Mouse (Mus musculus): ENCODE data around the gene Ttyh3. TPM values are rescaled to one million over a fixed set of nuclear protein-coding genes. Genes with fewer than 3 reads are reported as not detected.

Gene Ttyh3
- total RNA-seq, 2 experiments from 2014 or later: 13.4 to 14.7 TPM

DNA sequence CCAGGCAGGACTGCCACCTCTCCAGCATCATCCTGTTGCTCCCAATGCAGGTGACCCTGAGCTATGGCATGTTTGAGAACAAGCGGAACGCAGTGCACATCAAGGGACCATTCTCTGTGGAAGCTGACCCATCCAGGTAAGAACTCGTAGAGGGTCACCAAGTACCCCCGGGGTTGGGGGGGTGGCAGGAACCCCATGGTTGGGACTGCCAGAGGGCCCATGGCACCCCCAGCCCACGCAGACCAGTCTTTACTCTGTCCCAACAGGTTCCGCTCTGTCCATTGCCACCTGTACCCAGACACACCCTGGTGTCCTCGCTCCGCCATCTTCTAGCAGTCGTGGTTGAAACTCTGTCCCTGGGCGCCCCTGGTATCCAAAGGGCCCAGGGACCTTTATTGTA lies 34.7 kb downstream of the Ttyh3 start:
- no peak for DNase-seq
- intact Hi-C loops (cut with DNase I): no loop called here

DNA sequence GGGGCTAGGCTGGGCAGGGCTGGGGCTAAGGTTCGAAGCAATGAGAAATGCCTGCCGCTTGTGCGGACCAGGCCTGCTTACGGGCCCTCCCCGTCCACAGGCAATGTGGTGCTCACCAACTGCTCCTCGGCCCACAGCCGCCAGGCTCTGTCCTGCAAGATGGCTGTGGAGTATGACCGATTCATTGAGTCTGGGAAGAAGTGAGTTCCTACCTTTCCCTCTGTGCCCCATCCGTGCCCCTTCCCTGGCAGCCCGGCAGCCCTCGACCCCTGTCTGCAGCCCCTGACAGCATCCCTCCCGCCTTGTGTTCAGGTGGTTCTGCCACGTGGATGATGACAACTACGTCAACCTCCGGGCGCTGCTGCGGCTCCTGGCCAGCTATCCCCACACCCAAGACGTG lies 36.6 kb downstream of the Ttyh3 start:
- intact Hi-C loops (cut with DNase I): no loop called here
- DNase-seq: no peak

DNA sequence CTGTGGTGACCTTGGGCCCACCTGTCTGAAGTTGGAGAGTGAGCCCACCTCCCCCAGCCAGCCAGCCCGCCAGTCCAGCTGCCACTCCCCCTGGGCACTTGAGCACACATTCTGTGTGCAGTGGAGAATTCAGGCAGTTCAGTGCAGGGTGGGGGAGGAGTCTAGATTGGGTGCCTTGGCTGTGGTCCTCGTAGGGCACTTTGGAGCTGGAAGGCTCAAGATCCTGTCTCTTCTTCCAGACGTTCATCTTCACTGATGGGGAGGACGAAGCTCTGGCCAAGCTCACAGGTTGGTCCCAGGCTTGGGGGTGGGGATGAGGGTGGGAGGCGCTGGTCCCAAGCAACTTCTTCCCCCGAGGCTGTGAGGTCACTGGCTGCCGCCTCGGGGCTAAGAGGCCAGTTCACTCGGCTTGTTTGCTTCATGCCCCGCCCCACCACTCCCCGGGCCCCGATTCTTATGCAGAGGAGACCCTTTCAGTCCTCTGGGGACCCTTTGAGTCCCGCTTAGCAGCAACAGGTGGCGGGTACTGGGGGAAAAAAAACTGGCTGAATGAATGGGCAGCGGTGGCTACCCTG lies 37.1 kb downstream of the Ttyh3 start:
- DNase-seq: no peak
- intact Hi-C loops (cut with DNase I): no loop called here

DNA sequence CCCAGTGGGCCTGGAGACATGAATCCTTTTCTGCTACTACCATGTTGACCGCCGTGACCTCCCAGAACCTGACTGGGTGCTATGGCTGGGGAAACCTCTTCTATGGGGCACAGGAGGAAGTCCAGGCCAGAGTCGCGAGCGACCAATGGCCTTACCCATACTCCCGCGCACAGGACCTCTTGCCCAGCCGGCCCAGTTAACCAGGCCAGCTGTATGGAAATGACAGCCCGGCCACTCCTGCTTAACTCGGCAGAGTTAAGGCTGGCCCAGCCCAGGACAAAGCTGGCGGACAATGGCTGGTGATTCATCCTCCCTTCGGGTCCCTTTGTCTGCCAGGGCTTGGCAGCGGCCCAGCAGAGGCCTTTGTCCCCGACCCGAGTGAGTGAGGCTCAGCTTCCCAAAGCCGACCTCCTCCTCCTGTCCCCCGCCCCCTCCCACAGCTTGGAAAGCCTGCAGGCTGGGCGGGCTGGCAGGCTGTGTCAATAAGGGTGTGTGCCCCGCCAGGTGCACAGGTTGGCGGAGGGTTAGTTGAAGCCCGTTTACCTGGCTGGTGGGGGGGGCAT lies 37.7 kb downstream of the Ttyh3 start:
- intact Hi-C loops (cut with DNase I): no loop called here
- peak; percentile 76 to 77 for DNase-seq

DNA sequence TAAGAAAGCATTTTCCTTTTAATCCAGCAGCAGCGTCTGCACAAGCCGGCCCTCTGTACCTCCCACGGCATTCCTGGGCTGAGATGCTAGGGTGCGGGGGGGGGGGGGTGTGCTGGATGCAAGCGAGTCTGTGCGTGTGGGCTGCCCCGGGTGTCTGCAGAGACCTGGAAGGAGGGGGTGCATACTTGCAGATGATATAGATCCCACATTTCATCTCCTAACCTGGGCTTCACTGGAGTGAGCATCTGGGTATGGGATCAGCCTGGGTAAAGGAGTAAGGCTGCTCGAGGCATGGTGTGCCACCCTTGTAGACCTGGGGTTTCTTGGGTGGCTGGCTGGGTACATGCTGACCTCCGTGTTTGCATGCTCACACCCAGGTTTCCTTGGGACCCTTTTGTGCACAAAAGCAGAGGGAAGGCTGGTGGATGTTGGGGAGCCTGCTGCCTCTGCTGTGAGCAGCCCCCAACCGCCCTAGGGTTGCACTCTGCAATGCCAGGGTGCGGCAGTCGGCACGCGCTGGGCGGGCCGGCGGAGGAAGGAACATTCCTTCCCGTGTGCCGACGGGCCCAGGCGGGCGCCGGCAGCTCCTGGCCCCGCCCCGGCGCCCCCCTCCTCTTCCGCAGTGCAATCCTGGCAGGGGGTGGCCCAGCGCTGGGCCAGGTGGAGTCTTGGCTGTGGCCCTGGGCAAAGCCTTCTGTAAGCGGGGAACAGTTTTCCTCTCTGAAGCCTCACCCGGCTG lies 38.4 kb downstream of the Ttyh3 start:
- intact Hi-C loops (cut with DNase I): no loop called here
- peak in 1 of 2 experiments; percentile 61 for DNase-seq

DNA sequence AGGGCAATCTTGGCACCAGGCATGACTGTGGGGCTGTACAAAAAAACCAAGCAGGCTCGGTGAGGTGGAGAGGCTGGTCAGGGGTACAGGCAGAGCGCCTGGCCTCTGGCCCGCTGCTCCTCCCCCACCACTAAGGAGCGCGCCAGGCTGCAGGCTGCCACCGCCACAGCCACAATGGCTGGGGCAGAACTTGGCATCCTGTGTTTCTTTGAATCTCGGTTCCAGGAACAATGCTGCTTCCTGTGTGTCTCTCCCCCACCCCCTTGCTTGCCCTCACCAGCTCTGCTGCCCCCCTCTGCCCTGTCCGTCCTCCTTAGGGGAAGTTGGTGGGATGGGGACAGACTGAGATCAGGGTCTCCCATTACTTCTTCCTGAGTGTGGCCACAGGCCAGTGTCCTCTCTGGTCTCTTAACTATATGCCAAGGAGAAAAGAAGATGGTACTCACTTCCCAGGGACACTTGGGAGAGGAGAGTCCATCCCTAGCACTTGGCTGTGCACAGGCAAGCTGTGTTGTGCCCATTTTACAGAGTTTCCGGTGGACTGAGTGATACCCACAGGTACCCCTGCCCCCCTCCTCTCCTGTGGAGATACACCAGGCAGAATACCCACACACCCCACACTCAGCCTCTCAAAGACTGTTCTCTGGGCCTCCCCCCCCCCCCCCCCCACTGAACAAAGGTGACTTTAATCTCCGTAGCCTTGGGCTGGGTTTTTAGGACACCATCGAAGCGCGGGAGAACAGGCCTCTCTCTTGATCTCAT lies 39.1 kb downstream of the Ttyh3 start:
- DNase-seq: peak in 1 of 2 experiments; percentile 52

DNA sequence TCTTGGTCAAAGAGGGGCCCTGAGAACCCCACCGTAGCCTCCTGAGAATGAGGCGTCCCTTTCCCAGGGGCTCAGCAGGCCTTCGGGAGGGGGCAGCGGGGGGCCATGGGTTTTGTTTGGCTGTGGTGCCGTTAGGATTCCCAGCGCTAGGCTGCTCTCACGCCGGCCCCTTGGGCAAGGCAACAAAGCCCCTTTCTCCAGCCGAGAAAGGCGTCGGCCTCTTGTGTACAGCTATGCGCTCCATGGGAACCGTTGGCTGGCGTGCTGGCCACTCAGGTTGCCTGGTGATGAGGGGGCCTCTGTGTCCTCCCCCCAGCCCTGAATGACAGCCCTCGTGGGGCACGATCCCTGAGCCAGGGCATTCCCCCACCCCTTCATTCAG lies 40.2 kb downstream of the Ttyh3 start:
- intact Hi-C loops (cut with DNase I): loop anchor here (2.0 kb wide), 1 partner anchor 40 kb away; no protein-coding TSS in a partner anchor
- DNase-seq: no peak

More for the DNA sequence above, 39.1 kb downstream of the Ttyh3 start:
- intact Hi-C loops (cut with DNase I): loop anchor here (2.0 kb wide), 1 partner anchor 41 kb away; no protein-coding TSS in a partner anchor

DNA sequence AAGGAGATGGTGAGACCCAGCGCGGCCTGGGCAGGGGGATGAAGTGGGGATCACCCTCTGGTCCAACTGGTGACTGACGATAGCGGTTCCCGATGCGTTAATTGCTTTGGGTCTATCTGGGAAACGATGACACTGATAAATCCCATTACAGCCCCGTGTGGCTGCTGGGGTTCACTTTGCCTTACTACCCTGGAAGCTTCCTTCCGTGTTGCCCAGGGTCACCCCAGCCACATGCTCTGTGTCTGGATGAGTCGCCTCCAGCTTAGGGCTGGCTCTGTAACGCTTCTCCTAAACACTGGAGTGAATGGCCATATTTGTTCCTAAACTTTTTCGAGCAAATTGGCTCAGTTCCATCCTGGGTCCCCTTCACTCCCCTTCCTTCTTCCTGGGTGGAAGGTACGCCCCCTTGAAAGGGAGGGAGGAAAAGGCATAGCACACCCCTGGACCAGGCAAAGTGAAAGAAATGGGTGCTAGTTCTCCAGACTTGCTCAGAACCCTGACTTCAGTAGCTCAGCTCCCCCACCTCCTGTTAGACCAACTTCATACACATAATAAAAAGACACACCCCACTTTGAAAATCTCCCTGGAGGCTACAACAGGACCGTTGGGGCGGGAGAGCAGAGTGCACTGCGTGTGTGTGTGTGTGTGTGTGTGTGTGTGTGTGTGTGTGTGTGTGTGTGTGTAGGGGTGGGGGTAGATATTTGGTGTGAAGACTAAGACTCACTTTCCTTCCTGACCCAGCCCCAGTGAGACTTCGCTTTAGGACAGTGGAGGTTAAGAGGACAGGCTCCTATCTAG lies 40.8 kb downstream of the Ttyh3 start:
- DNase-seq: peak in 1 of 2 experiments; percentile 57
- intact Hi-C loops (cut with DNase I): loop anchor here (2.0 kb wide), 1 partner anchor 39 kb away; no protein-coding TSS in a partner anchor

DNA sequence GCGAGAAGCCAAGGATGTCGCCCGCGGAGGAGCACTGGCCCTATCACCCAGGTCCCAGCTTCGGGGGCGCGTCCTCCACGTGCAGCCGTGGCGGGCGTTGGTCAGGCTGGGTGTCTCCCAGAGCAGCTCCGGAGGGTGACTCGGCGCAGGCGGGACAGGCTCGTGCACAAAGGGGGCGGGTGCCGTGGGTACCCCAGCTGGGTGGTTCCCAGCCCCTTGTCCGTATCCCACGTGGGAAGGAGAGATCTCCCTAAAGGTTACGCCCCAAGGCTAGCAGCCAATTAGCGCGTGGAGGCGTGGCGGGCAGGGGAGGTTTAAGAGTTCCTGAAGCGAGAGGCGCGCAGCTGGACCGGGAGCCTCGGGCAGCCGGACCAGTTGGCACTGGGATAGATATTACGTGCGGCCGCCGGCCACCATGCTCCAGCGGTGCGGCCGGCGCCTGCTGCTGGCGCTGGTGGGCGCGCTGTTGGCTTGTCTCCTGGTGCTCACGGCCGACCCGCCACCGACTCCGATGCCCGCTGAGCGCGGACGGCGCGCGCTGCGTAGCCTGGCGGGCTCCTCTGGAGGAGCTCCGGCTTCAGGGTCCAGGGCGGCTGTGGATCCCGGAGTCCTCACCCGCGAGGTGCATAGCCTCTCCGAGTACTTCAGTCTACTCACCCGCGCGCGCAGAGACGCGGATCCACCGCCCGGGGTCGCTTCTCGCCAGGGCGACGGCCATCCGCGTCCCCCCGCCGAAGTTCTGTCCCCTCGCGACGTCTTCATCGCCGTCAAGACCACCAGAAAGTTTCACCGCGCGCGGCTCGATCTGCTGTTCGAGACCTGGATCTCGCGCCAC lies 41.6 kb downstream of the Ttyh3 start, which contains the start of gene Lfng:
TSS of gene Lfng (plus strand) at position 320 of the 835 bp plus-strand sequence.
- DNase-seq: peak; percentile 92
- intact Hi-C loops (cut with DNase I): no loop called here

DNA sequence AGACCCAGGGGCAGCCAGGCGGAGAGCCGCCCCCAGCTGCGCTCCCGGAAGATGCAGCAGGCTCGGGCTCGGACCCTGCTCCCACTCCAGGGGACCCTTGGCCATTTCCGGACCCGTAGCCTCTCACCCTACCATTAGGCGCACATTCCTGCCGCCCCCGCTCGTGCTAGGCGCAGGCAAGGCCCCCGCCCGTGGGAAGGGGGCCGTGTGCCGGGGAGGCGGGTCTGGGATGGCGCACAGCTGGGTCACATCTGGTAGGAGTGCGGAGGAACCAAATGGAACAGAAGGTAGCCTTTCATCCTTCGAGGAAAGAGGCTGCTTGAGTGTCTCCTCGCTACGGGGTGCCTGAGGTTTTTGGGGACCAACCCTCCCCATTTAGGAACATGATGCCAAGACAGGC lies 42.4 kb downstream of the Ttyh3 start:
- intact Hi-C loops (cut with DNase I): no loop called here
- no peak for DNase-seq

DNA sequence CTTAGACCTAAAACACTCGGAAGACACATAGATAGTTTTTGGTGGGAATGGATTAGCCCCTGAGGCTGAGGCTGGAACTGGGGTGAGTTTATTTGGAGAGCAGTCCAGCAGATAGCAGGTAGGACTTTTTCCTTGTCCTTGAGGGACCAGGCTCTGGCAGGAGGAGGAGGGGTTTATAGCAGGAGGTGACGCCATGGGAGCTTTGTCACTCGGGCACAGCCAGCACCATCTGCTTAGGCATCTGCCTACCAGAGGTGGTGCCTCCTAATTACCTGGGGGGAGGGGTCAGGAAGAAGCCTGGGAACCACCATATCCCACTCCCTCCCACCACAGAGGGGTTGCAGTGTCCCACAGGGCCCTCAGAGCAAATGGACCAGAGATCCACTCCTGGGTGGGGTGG lies 43.6 kb downstream of the Ttyh3 start:
- intact Hi-C loops (cut with DNase I): no loop called here
- no peak for DNase-seq

DNA sequence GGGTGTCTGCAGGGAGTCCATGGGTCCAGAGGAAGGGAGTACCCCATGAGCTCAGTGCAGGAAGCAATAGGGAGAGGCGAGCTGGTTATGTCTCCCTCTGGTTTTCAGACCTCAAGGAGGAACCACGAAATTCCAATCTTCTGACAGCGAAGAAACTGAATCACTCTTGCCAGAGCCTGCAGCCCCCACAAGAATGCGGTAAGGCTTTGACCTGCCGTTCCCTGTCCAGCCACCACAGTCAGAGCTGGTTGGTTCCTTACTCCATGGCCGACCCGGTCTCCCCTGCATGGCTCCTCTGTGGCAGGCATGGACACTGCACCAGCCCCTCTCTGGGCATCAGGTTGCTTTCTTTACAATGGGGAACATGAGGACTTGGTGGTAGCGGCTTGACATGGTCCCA lies 44.4 kb downstream of the Ttyh3 start:
- intact Hi-C loops (cut with DNase I): no loop called here
- no peak for DNase-seq

DNA sequence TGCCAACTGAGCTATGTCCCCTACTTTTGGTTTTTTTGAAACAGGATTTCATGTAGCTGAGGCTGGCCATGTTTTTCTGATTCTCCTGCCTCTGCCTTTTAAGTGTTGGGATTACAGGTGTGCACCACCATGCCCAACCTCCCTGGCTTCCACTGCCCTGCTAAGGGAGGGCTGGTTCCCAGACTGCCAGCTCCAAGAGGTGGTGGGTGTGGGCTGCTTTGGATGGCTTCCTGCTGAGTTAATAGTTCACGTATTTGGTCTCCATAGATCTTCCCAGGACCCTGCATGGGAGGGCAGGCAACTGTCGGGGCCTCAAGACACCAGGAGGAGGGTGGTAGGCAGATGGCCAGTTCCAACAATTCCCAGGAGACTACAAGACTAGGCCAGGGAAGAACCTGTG lies 46.3 kb downstream of the Ttyh3 start:
- intact Hi-C loops (cut with DNase I): no loop called here
- DNase-seq: no peak

DNA sequence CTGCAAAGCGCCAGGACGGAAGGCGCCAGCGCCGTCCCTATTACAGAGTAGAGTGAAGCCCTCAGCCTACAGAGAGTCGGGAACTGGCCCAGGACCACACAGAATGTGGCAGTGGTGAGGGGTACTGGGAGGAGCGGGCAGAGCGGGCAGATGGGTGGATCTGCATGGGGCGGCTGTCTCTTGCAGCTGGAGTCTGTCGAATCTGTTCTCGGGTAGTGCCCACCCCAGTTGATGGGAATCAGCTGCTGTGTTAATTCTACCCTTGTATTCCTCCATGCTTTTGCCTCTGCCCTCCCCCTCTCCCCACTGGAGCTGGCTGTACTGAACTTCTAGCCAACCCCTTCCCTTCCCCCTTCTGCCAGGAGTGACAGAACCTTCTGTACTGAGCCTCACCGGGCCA lies 47.1 kb downstream of the Ttyh3 start:
- intact Hi-C loops (cut with DNase I): no loop called here
- DNase-seq: no peak

DNA sequence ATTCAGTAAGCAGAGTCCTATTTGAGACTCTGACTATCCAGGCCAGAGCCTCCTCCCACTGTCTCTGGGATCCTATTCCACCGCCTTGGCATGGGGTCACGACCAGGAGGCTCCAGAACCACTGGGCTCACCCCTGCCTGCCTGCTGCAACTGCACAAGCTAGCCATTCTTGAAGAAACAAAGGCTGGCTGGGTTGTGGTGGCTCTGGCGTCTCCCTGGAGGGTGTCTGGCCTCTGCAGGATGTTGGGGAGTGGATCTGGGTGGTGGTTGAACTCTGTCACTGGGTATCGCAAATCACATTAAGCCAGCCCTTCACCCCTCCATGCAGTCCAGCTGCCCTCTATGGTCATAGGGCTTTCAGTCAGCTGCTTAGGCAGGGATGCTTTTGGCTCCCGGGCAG lies 48.9 kb downstream of the Ttyh3 start:
- DNase-seq: no peak
- intact Hi-C loops (cut with DNase I): no loop called here

DNA sequence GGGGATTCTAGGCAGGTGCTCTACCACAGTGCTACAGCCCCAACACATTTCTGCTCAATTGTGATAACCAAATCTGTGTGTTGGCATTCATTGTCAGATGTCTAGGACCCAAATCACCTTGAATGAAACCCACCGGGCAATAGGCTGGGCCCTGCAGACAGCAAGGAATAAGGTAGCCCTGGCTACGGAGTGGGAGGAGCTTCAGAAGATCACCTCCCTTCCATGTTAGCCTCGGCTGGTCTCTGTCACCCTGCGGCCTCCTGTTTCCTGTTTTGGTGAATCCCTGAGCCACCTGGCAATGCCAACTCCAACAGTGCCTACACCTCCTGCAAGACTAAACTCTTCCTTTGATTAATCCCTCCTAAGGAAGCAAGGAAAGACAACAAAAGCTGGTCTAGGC lies 51.0 kb downstream of the Ttyh3 start:
- no peak for DNase-seq
- intact Hi-C loops (cut with DNase I): no loop called here

DNA sequence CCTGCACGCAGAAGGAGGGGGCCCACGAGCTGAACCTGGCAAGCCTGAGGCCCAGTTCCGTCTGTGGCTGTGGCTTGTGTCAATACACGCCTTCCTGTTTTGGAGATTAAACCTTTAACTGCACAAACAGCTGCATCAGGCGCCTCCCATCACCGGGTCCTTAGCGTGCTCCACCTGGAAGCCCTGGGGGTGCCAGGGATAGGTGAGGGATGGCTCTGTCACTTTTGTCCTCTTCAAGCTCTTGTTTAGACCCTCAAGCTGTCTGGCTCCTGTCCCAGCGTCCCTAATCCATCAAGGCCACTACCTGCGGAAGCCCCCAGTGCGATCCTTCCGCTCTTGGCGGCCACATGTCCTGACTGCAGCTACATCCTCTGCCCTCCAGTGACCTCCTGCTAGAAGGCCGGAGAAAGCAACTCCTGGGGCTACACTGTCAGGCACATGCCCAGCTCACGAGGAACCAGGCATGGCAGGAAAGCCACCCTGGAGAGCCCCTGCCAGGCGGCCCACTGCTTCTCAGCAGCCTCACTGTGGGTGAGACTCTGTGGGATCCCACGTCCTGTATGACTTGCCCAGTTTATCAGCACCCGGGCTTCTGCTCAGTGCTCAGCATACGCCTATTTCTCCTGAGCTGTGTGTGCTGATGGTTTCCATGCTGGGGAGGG lies 51.8 kb downstream of the Ttyh3 start:
- intact Hi-C loops (cut with DNase I): no loop called here
- DNase-seq: peak; percentile 52 to 54

DNA sequence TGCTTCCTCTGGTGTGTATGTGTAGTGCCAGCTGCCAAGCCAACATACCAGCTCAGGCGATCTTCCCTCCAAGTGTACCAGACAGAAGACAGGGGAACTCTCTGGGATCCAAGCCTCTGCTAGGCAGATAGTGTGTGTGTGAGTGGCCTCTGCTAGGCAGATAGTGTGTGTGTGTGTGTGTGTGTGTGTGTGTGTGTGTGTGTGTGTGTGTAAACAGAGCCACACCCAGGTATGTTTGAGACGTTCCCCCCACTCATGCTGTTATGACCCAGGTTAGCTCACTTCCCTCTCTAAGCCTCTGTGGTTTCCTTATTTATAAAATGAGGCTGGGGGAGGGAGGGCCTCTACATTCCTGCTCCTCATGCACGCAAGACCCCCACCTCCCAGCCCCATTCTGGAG lies 52.4 kb downstream of the Ttyh3 start:
- intact Hi-C loops (cut with DNase I): no loop called here
- DNase-seq: no peak

DNA sequence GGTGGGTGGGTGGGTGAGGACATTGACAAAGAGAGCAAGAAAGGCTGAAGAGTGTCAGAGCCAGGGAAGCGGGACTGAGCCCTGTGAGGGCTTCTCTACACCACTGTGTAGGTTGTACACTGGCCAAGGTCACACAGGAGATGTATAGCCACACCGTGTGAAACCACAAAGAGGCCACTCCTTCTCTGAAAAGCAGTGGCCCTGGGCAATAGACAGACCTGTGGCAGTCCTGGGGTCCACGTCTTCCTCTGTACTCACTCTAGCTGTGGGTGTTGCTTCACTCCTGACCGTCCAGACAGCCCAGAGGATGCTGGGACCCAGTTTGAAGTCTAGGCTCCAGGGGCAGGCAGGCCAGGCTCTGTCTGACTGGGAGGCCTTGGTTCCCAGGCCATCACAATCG lies 54.0 kb downstream of the Ttyh3 start:
- DNase-seq: no peak
- intact Hi-C loops (cut with DNase I): no loop called here
